Mouse (Mus musculus) kidney, postnatal 0 days (tissue): ENCODE data around the gene Ccdc106. TPM values are rescaled to one million over a fixed set of nuclear protein-coding genes. Genes with fewer than 3 reads are reported as not detected.

Experiments used
- ATAC-seq: fragments of 200-750 bp; cut with Nextera tagmentation; replicated peaks from 2 replicates; pipeline ENCODE4 v1.8.0; 2017; ENCODE audit warnings: low read depth, moderate number of reproducible peaks, moderate TSS enrichment, moderate library complexity; ENCODE audit not compliant: low FRiP score
- DNase-seq: peaks from one replicate; pipeline ENCODE4 v3.0.0-alpha.2; 2016; ENCODE audit warnings: low spot score
- H3K27ac ChIP-seq: fragments of 300-500 bp; sonication (generic); 2 replicates; pipeline ENCODE4 v1.5.1; 2014; ENCODE audit warnings: mild to moderate bottlenecking
- H3K27me3 ChIP-seq: fragments of 300-500 bp; sonication (generic); 2 replicates; pipeline ENCODE4 v1.6.1; 2014; ENCODE audit warnings: low read length, mixed read lengths; ENCODE audit not compliant: insufficient read depth
- H3K36me3 ChIP-seq: fragments of 300-500 bp; sonication (generic); 2 replicates; pipeline ENCODE4 v1.6.1; 2014; ENCODE audit warnings: low read length, mixed read lengths; ENCODE audit not compliant: insufficient read depth
- H3K4me1 ChIP-seq: fragments of 300-500 bp; sonication (generic); replicated peaks from 2 replicates; pipeline ENCODE4 v1.6.1; 2014; ENCODE audit warnings: antibody characterized with exemption, low read length, mixed read lengths; ENCODE audit not compliant: insufficient read depth
- H3K4me2 ChIP-seq: fragments of 300-500 bp; sonication (generic); 2 replicates; pipeline ENCODE4 v1.6.1; 2014; ENCODE audit warnings: mild to moderate bottlenecking, low read length, moderate library complexity, mixed read lengths
- H3K4me3 ChIP-seq: fragments of 300-500 bp; sonication (generic); replicated peaks from 2 replicates; pipeline ENCODE4 v1.5.1; 2014; ENCODE audit warnings: low read depth, low read length
- H3K9ac ChIP-seq: fragments of 300-500 bp; sonication (generic); 2 replicates; pipeline ENCODE4 v1.6.1; 2014; ENCODE audit warnings: low read depth, low read length
- H3K9me3 ChIP-seq: fragments of 300-500 bp; sonication (generic); replicated peaks from 2 replicates; pipeline ENCODE4 v1.6.1; 2016; ENCODE audit warnings: low read length, inconsistent platforms, mixed read lengths
- CTCF ChIP-seq: IDR thresholded peaks from 2 replicates; pipeline ENCODE4 v1.5.1; 2016; ENCODE audit warnings: antibody characterized with exemption, low read depth, mild to moderate bottlenecking, moderate library complexity
- WGBS: fragments of 180-500 bp; shearing (Covaris S2); extraction: QIAGEN DNeasy Blood & Tissue Kit; methylation state at CpG from one replicate; pipeline ENCODE4 v1.1.7; 2014; 5-methylcytosine and 5-hydroxymethylcytosine counted together
- polyA plus RNA-seq: library from polyadenylated mRNA; unstranded; fragments of >200 nt; fragmentation: Nextera tagmentation; extraction: Ambion mirVana; gene quantifications from 2 replicates; pipeline ENCODE4 v1.2.1, GENCODE M21; 2015

Gene Ccdc106
- polyA plus RNA-seq, 1 experiment from 2014 or later: 22.7 TPM

- WGBS: 91% methylated on average over 12 of the region's 12 CpGs
- Histone ChIP-seq H3K4me3 (no peak overlapping the region), H3K9me3 (no peaks in the 10 kb centered on the region), H3K4me1 (peaks cover 12% of the 10 kb centered on the region; the same call in 1 of the 2 replicates), H3K27ac (no peak overlapping the region), H3K4me2 (no peak overlapping the region), H3K36me3 (no peaks in the 10 kb centered on the region), H3K27me3 (peaks cover 8% of the 10 kb centered on the region; the same call in 1 of the 2 replicates), H3K9ac (no peak overlapping the region)
- TF ChIP-seq CTCF: no peak
- DNase-seq (no peak), ATAC-seq (no peak)
Observed at GRCm38 (mm10) chr7:5059421-5059820, 39.1 kb downstream of the Ccdc106 start.

GRCm38 (mm10) chr7:5060239-5060731, 39.9 kb downstream of the Ccdc106 start:
- H3K4me3 ChIP-seq: peak overlapping the region; percentile 77
- H3K36me3 ChIP-seq: no peaks in the 10 kb centered on the region
- DNase-seq (peak; percentile 93), ATAC-seq (no peak)
- H3K9ac ChIP-seq: peak overlapping the region; percentile 95
- WGBS: 3% methylated on average over 27 of the region's 27 CpGs
- peak; percentile 82 for TF ChIP-seq CTCF
- H3K4me1 ChIP-seq: peaks cover 12% of the 10 kb centered on the region; the same call in 1 of the 2 replicates
- peak overlapping the region; percentile 98 for H3K27ac ChIP-seq
- H3K4me2 ChIP-seq: peak overlapping the region; percentile 77
- H3K27me3 ChIP-seq: peaks cover under 1% of the 10 kb centered on the region; the same call in 1 of the 2 replicates
- H3K9me3 ChIP-seq: no peaks in the 10 kb centered on the region

GRCm38 (mm10) chr7:5060944-5061773, 40.8 kb downstream of the Ccdc106 start:
- peak; percentile 99 for DNase-seq
- Histone ChIP-seq H3K4me2 (peak overlapping the region; percentile 77), H3K4me3 (peak overlapping the region; percentile 77), H3K27me3 (no peaks in the 10 kb centered on the region), H3K9ac (peak overlapping the region; percentile 95), H3K9me3 (no peaks in the 10 kb centered on the region), H3K27ac (peak overlapping the region; percentile 98), H3K4me1 (peaks cover 12% of the 10 kb centered on the region; the same call in 1 of the 2 replicates), H3K36me3 (0 out of 2 replicates have a peak, but pooled peaks cover under 1% of the 10 kb centered on the region)
- peak; percentile 89 for ATAC-seq
- WGBS: under 1% methylated on average over 60 of the region's 60 CpGs
- TF ChIP-seq CTCF: peak; percentile 76

- Histone ChIP-seq H3K27me3 (no peaks in the 10 kb centered on the region), H3K4me3 (peak within 1 kb of the TSS; percentile 77), H3K4me1 (peaks cover 8% of the 10 kb centered on the region; the same call in 1 of the 2 replicates), H3K4me2 (peak within 1 kb of the TSS; percentile 77), H3K9ac (peak within 1 kb of the TSS; percentile 95), H3K27ac (peak within 1 kb of the TSS; percentile 98), H3K36me3 (0 out of 2 replicates have a peak, but pooled peaks cover 7% of the 10 kb centered on the region), H3K9me3 (no peaks in the 10 kb centered on the region)
- ATAC-seq (peak; percentile 84), DNase-seq (peak; percentile 96)
- WGBS: 1% methylated on average over 60 of the region's 65 CpGs
- TF ChIP-seq CTCF: no peak
Observed at GRCm38 (mm10) chr7:5061774-5062359, 41.5 kb downstream of the Ccdc106 start, which contains the start of gene U2af2. Gene U2af2 (plus strand): TSS chr7:5062143.

GRCm38 (mm10) chr7:5062360-5063001, 42.1 kb downstream of the Ccdc106 start:
- peak overlapping the region; percentile 98 for H3K27ac ChIP-seq

More at GRCm38 (mm10) chr7:5062360-5063001, 42.1 kb downstream of the Ccdc106 start:
- Histone ChIP-seq H3K4me3 (peak overlapping the region; percentile 77), H3K9ac (peak overlapping the region; percentile 95), H3K4me2 (peak overlapping the region; percentile 77), H3K4me1 (peaks cover 6% of the 10 kb centered on the region; the same call in 1 of the 2 replicates), H3K9me3 (no peaks in the 10 kb centered on the region), H3K27me3 (no peaks in the 10 kb centered on the region), H3K36me3 (0 out of 2 replicates have a peak, but pooled peaks cover 7% of the 10 kb centered on the region)
- peak; percentile 40 for ATAC-seq
- no peak for TF ChIP-seq CTCF
- under 1% methylated on average over 51 of the region's 51 CpGs for WGBS
- peak; percentile 94 for DNase-seq
